Mouse (Mus musculus) CH12.LX (cell line): ENCODE data around the gene Klk9.

ENCODE experiments used
- CHD1 ChIP-seq: IDR thresholded peaks from 2 replicates; pipeline ENCODE4 v1.6.1; 2012; ENCODE audit warnings: low read depth, low read length, improper control_type of control experiment, inconsistent platforms
- CTCF ChIP-seq, 2 experiments: IDR thresholded peaks in 1 of 2; conservative IDR thresholded peaks in 1 of 2; 2 replicates each; pipeline ENCODE4 v1.5.1; 2011 to 2012; ENCODE audit warnings: low read depth in 2 of 2, low read length in 2 of 2, improper control_type of control experiment in 1 of 2, inconsistent platforms in 1 of 2, mild to moderate bottlenecking in 1 of 2, moderate library complexity in 1 of 2
- ETS1 ChIP-seq: conservative IDR thresholded peaks from 2 replicates; pipeline ENCODE4 v1.6.1; 2012; ENCODE audit warnings: low read depth, mild to moderate bottlenecking, inconsistent platforms, low read length, improper control_type of control experiment, moderate library complexity
- JUND ChIP-seq: conservative IDR thresholded peaks from 2 replicates; pipeline ENCODE4 v1.6.1; 2011; ENCODE audit warnings: low read depth, low read length, improper control_type of control experiment
- MAZ ChIP-seq: IDR thresholded peaks from 2 replicates; pipeline ENCODE4 v1.6.1; 2012; ENCODE audit warnings: low read depth, mild to moderate bottlenecking, inconsistent platforms, low read length, improper control_type of control experiment, moderate library complexity
- MYC ChIP-seq: IDR thresholded peaks from 2 replicates; pipeline ENCODE4 v1.6.1; 2011; ENCODE audit warnings: low read depth, mild to moderate bottlenecking, improper control_type of control experiment, low read length
- TCF12 ChIP-seq: IDR thresholded peaks from 2 replicates; pipeline ENCODE4 v1.6.1; 2014; ENCODE audit warnings: low read depth, mild to moderate bottlenecking, inconsistent platforms, low read length, improper control_type of control experiment
- ZNF384 ChIP-seq: IDR thresholded peaks from 2 replicates; pipeline ENCODE4 v1.6.1; 2012; ENCODE audit warnings: low read depth, low read length, improper control_type of control experiment, inconsistent platforms

GRCm38 (mm10) chr7:43829006-43829405, 37.3 kb downstream of the Klk9 start:
- TF ChIP-seq CTCF (conservative IDR thresholded peaks at IDR 0.05 in 1 of 2, IDR thresholded peaks at IDR 0.05 in 1 of 2; ENCODE audit: low read depth in 2 of 2, low read length in 2 of 2) (no peak), ZNF384 (no peak), ETS1 (no peak), MYC (no peak), CHD1 (no peak), MAZ (no peak), TCF12 (no peak), JUND (no peak)
